Mouse (Mus musculus) limb, embryonic 12.5 days (tissue): ENCODE measurements around the gene Tmprss5. TPM values are rescaled to one million over a fixed set of nuclear protein-coding genes. Genes with fewer than 3 reads are reported as not detected.

Experiments used
- ATAC-seq: fragments of 200-750 bp; cut with Nextera tagmentation; 2 replicates; pipeline ENCODE4 v1.8.0; 2017; ENCODE audit warnings: low read depth, moderate TSS enrichment; ENCODE audit not compliant: insufficient number of reproducible peaks, insufficient read depth, low FRiP score, low TSS enrichment
- H3K27ac ChIP-seq: fragments of 300-500 bp; sonication (generic); 2 replicates; pipeline ENCODE4 v1.5.1; 2016; ENCODE audit warnings: mild to moderate bottlenecking, moderate library complexity
- H3K27me3 ChIP-seq: fragments of 300-500 bp; sonication (generic); 2 replicates; pipeline ENCODE4 v1.6.1; 2016; ENCODE audit warnings: mild to moderate bottlenecking, moderate library complexity
- H3K36me3 ChIP-seq: fragments of 300-500 bp; sonication (generic); 2 replicates; pipeline ENCODE4 v1.6.1; 2016; ENCODE audit warnings: mild to moderate bottlenecking, moderate library complexity
- H3K4me1 ChIP-seq: fragments of 300-500 bp; sonication (generic); replicated peaks from 2 replicates; pipeline ENCODE4 v1.6.1; 2016
- H3K4me2 ChIP-seq: fragments of 300-500 bp; sonication (generic); 2 replicates; pipeline ENCODE4 v1.6.1; 2016; ENCODE audit warnings: mild to moderate bottlenecking, moderate library complexity
- H3K4me3 ChIP-seq: fragments of 300-500 bp; sonication (generic); replicated peaks from 2 replicates; pipeline ENCODE4 v1.5.1; 2016; ENCODE audit warnings: mild to moderate bottlenecking
- H3K9ac ChIP-seq: fragments of 300-500 bp; sonication (generic); replicated peaks from 2 replicates; pipeline ENCODE4 v1.6.1; 2016; ENCODE audit warnings: mild to moderate bottlenecking, moderate library complexity
- H3K9me3 ChIP-seq: fragments of 300-500 bp; sonication (generic); 2 replicates; pipeline ENCODE4 v1.6.1; 2016; ENCODE audit warnings: mild to moderate bottlenecking, moderate library complexity
- WGBS: fragments of 180-500 bp; shearing (Covaris S2); methylation state at CpG from one replicate; pipeline ENCODE4 v1.1.7; 2016; 5-methylcytosine and 5-hydroxymethylcytosine counted together
- polyA plus RNA-seq: library from polyadenylated mRNA; unstranded; fragments of >200 nt; fragmentation: Nextera tagmentation; extraction: Ambion mirVana; gene quantifications from 2 replicates; pipeline ENCODE4 v1.2.1, GENCODE M21; 2016

The Tmprss5 gene
- polyA plus RNA-seq: not detected in 2 replicates

DNA sequence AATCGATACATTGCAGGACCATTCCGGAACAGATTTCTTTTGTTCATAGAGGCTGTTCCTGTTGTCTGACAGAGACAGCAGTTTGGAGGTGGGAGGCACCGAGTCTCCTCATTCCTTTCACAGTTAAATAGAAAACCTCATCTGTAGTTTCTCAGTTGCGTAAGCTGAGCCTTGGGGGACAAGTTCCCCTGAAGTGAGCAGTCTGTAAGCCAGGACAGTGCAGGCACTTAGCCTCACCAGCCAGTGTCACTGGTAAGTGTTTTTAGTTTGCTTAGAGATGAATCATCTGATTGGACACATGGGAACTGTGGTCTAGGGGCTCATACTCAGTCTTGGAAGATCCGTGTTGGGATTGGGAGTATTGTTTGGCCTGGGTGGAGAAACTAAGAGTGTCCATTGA is at the start of gene Tmprss5:
TSS of gene Tmprss5 (plus strand) at position 154 of the 400 bp plus-strand sequence.
- WGBS: 76% methylated on average over 5 of the region's 5 CpGs
- peaks cover 43% of the 10 kb centered on the region for H3K36me3 ChIP-seq
- no peak within 1 kb of the TSS for H3K27ac ChIP-seq

DNA sequence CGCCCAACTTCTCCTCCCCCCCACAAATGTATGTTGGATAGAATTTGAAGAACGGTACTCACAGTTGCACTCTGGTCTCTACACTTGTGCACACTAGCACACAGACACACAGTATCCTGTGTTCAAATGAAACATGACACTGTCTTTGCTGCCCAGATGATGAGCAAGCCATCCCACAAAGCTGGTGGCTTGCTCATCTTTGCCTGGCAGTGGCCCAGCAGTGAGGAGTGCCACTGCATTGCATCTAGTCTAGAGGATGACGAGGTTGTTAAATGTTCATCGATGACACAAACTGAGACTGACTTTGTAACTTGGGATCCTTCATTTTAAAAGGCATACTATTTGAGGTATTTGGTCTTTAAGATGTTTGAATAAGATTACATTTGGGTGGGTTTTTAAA is 46.3 kb upstream of the Tmprss5 start:
- Histone ChIP-seq H3K27ac (no peak overlapping the region), H3K27me3 (no peaks in the 10 kb centered on the region), H3K36me3 (peaks cover 88% of the 10 kb centered on the region), H3K4me3 (no peak overlapping the region), H3K9me3 (no peaks in the 10 kb centered on the region), H3K9ac (no peak overlapping the region), H3K4me2 (no peak overlapping the region), H3K4me1 (no peaks in the 10 kb centered on the region)
- WGBS: 97% methylated on average over 4 of the region's 4 CpGs
- ATAC-seq: no peak

More for the DNA sequence above, at the start of gene Tmprss5:
- H3K4me2 ChIP-seq: no peak within 1 kb of the TSS
- no peaks in the 10 kb centered on the region for H3K9me3 ChIP-seq
- no peak within 1 kb of the TSS for H3K4me3 ChIP-seq
- H3K27me3 ChIP-seq: no peaks in the 10 kb centered on the region
- ATAC-seq: no peak
- H3K4me1 ChIP-seq: no peaks in the 10 kb centered on the region
- H3K9ac ChIP-seq: no peak within 1 kb of the TSS

DNA sequence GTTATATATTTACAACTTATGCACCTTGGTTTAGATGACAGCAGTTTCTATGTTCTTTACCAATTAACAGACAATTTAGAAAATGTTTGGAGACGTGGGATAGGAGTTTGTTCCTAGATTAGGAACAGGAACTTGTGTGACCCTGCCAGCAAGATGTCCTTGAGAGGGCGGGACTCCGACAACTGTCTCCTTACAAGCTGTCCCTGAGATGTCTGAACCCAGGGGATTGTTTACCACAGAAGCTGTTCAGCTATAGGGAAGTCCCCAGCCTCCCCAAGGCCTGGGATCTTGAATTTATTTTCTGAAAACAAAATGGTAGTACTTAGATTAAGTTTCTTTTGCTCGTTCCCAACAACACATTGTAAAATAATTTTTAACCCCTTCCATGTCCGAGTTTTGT is 30.2 kb upstream of the Tmprss5 start:
- Histone ChIP-seq H3K4me3 (no peak overlapping the region), H3K4me1 (no peaks in the 10 kb centered on the region), H3K36me3 (no peaks in the 10 kb centered on the region), H3K9me3 (no peaks in the 10 kb centered on the region), H3K27ac (no peak overlapping the region), H3K27me3 (no peaks in the 10 kb centered on the region), H3K4me2 (no peak overlapping the region), H3K9ac (no peak overlapping the region)
- 74% methylated on average over 5 of the region's 5 CpGs for WGBS
- no peak for ATAC-seq

DNA sequence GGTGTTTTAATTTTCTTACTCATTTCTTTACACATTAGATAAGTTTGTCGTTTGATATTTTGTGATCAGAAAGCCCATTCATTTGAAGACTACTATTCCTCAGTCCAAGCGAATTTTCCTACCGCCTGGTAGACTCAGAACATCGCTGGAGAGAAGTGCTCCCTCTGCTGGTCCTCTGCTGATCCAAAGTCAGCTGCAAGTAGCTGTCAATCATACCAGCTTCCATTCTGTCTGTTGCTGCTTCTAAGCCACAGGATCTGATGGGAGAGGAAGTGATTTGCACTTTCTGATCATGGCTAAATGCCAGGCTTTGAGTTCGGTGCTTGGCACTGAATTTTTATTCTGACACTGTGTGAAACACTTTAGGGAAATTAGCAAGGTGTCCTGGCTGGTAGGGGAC is 29.7 kb upstream of the Tmprss5 start:
- Histone ChIP-seq H3K36me3 (no peaks in the 10 kb centered on the region), H3K9ac (no peak overlapping the region), H3K27ac (no peak overlapping the region), H3K9me3 (no peaks in the 10 kb centered on the region), H3K4me2 (no peak overlapping the region), H3K4me1 (peaks cover 3% of the 10 kb centered on the region), H3K4me3 (no peak overlapping the region), H3K27me3 (no peaks in the 10 kb centered on the region)
- WGBS: 20% methylated on average over 5 of the region's 5 CpGs
- no peak for ATAC-seq

DNA sequence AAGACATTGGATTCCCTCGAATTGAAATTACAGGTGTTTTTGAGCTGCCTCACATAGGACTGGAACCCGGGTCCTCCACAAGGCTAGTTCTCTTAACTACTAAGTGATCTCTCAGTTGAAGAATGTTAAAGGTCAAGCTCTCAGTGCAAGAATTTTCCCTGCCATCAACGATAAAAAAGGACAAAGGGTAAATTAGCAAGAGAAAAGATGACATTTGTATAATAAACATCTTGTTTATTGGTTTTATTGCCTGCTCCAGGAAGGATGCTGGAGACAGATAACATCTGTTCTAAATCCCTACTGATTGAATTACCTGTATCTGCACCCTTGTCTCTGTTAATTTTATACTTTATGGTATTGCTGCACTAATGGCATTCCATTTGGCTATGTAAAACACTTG is 27.0 kb upstream of the Tmprss5 start:
- Histone ChIP-seq H3K4me3 (no peak overlapping the region), H3K9ac (no peak overlapping the region), H3K9me3 (no peaks in the 10 kb centered on the region), H3K27me3 (no peaks in the 10 kb centered on the region), H3K4me2 (no peak overlapping the region), H3K4me1 (peaks cover 10% of the 10 kb centered on the region), H3K27ac (no peak overlapping the region), H3K36me3 (peaks cover 14% of the 10 kb centered on the region)
- 75% methylated on average over 3 of the region's 3 CpGs for WGBS
- ATAC-seq: no peak

DNA sequence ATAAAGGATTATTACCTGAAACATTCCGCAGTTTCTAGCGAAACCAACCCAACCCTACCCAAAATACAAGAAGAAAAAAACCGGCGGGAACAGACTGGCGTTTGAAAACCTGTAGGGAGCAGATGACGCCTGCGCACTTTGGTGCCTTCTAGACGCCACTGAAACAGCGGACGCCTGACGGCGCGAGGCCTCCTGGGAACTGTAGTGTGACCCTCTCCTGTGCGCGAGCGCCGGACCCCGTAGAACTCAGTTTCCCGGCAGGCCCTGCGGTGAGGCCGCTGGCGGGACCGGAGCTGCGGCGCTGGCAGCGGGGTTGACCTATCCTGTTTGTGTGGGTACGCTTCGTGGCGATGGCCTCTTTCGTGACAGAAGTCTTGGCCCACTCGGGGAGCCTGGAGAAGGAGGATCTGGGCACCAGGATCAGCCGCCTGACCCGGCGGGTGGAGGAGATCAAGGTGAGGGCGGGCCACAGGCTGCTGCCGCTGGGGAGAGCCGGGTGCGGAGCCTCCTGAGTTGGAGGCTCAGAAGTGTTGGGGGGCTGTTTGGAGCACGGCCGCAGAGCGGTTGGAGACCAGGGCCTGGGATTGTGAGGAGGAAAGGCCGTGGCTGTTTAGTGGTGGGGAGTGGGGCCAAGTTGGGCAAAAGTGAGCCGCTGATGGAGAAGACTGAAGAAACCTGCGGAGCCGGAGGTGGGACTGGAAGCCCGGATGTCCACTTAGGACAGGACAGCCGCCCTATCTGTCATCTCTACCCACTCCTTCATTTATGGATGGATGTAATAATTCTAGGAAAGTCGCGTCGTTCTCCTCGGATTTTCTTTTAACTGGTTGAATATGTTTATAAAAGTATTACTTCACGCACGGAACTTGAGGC is 25.5 kb upstream of the Tmprss5 start, which contains the start of gene Zw10:
TSS of gene Zw10 (plus strand) at position 281 of the 873 bp plus-strand sequence.
- H3K36me3 ChIP-seq: peaks cover 24% of the 10 kb centered on the region
- H3K4me1 ChIP-seq: peaks cover 10% of the 10 kb centered on the region
- ATAC-seq: peak; percentile 97
- H3K27me3 ChIP-seq: no peaks in the 10 kb centered on the region
- H3K27ac ChIP-seq: peak within 1 kb of the TSS; percentile 80
- H3K4me3 ChIP-seq: peak within 1 kb of the TSS; percentile 81
- H3K4me2 ChIP-seq: peak within 1 kb of the TSS; percentile 63
- under 1% methylated on average over 53 of the region's 53 CpGs for WGBS
- peak within 1 kb of the TSS; percentile 79 for H3K9ac ChIP-seq
- H3K9me3 ChIP-seq: no peaks in the 10 kb centered on the region

DNA sequence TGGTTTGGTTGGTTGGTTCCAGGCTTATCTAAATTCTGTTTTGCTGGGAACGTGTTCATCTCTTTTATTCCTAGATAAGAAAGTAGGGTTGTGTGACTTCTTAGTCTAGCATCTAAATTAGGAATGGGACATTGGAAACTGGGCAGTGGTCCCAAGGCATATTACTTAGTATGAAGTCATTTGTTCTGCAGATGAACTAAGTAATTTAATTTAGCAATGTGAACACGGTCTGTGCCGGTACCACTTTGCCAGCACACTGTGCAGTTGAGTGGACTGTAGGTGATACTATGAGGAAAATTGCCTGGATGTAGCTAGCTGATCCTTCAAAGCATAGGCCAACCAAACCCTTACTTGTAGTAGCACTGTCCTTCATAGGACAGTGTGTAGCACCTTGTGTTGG is 4.2 kb upstream of the Tmprss5 start:
- Histone ChIP-seq H3K36me3 (peaks cover 83% of the 10 kb centered on the region), H3K9ac (no peak overlapping the region), H3K4me3 (no peak overlapping the region), H3K4me2 (no peak overlapping the region), H3K27ac (no peak overlapping the region), H3K9me3 (no peaks in the 10 kb centered on the region), H3K4me1 (no peaks in the 10 kb centered on the region), H3K27me3 (no peaks in the 10 kb centered on the region)
- ATAC-seq: no peak
- WGBS: 94% methylated on average over 3 of the region's 3 CpGs

DNA sequence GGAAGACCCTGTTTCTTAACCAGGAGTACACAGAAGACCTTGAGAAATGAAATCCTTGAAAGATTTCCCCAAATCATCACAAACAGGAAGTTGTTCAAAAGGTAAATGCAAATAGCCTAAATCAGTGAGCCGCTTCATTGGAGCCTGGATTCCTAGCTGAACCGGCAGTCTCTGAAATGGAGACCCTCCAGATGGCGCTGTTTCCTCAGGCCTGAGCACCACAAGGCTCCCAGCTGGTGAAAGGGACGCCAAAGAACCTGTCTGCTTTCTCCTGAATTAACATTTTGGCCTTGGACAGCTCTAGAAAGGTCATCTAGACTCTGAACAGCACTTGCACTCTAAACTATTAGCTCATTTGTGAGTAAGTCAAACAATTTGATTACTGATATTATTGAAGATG is 501 bp downstream of the Tmprss5 start:
- Histone ChIP-seq H3K4me2 (no peak overlapping the region), H3K27me3 (no peaks in the 10 kb centered on the region), H3K4me3 (no peak overlapping the region), H3K9ac (no peak overlapping the region), H3K27ac (no peak overlapping the region), H3K4me1 (no peaks in the 10 kb centered on the region), H3K9me3 (no peaks in the 10 kb centered on the region), H3K36me3 (peaks cover 39% of the 10 kb centered on the region)
- WGBS: 13% methylated on average over 4 of the region's 4 CpGs
- no peak for ATAC-seq

DNA sequence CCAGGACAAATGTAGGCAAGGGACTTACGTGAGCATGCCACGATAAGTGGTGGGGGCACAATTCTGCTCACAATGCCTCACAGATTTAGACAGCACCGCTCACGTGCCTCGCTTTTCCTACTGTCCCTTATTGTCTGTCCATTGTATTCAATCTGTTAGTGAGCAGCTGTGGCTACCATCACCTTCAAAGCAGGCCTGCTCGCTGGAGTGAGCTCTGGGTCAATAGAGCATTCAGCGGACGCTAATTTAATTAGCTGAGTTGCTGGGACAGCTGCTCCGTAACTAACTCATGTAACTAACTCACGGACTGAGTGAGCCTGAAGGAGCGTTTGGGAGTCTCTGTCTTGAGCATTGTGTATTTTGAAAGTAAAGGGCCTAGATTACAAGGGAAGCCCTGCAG is 6.3 kb downstream of the Tmprss5 start:
- Histone ChIP-seq H3K4me2 (no peak overlapping the region), H3K36me3 (no peaks in the 10 kb centered on the region), H3K9me3 (no peaks in the 10 kb centered on the region), H3K27ac (no peak overlapping the region), H3K27me3 (no peaks in the 10 kb centered on the region), H3K4me3 (no peak overlapping the region), H3K4me1 (no peaks in the 10 kb centered on the region), H3K9ac (no peak overlapping the region)
- no peak for ATAC-seq
- WGBS: 43% methylated on average over 11 of the region's 11 CpGs

DNA sequence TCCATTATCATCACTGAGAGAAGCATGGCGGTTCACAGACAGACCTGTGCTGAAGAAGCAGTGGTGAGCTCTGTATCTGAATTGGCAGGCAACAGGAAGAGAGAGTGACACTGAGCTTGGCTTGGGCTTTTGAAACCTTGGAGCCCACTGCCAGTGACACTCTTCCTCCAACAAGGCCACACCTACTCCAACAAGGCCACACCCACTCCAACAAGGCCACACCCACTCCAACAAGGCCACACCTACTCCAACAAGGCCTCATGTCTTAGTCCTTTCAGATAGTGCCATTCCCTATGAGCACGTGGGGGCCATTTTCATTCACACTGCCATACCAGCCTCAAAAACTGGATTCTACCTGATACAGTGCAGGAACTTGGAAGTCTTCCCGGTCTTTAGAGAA is 17.8 kb downstream of the Tmprss5 start:
- Histone ChIP-seq H3K4me1 (no peaks in the 10 kb centered on the region), H3K36me3 (no peaks in the 10 kb centered on the region), H3K27ac (no peak overlapping the region), H3K27me3 (no peaks in the 10 kb centered on the region), H3K9me3 (no peaks in the 10 kb centered on the region), H3K4me3 (no peak overlapping the region), H3K9ac (no peak overlapping the region), H3K4me2 (no peak overlapping the region)
- ATAC-seq: no peak
- WGBS: 88% methylated on average over 3 of the region's 3 CpGs

DNA sequence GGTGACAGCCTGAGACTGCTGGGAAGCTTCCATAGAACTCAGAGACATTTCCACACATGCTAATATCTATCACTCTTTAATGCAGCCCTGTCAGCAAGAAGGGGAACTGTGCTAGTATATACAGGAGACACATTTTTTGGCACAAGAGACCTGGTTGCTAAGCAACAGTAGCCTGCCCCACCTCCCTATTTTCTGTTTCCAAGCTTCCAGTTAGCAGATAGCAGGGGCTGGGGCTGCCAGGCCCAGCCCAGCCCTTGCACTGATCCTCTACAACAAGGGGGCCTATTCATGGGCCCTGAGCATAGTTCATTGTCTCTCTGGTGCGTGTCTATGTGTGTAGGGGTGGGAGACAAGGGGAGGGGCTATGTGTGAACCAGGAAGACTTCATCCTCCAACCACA is 21.3 kb downstream of the Tmprss5 start:
- no peaks in the 10 kb centered on the region for H3K4me1 ChIP-seq
- WGBS: 67% methylated on average over 1 of the region's 1 CpGs
- ATAC-seq: no peak
- H3K4me2 ChIP-seq: no peak overlapping the region
- H3K27ac ChIP-seq: no peak overlapping the region
- H3K4me3 ChIP-seq: no peak overlapping the region
- no peak overlapping the region for H3K9ac ChIP-seq
- no peaks in the 10 kb centered on the region for H3K36me3 ChIP-seq
- no peaks in the 10 kb centered on the region for H3K27me3 ChIP-seq
- H3K9me3 ChIP-seq: no peaks in the 10 kb centered on the region

DNA sequence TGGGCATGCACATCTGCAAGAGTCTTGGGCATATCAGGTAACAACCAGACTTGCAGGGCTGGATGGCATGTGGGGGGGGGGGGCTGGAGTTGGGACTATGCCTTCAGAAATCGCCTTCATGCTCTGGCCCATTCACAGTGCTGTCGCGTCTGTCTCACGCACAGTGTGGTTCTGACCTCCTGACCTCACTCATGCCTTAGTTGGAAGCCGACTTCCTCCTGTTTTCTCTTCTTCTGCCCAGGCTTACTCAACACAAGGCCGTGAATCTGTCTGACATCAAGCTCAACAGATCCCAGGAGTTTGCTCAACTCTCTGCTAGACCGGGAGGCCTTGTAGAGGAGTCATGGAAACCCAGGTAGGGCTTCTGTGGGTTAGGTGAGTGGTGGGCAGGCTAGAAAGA is 28.0 kb downstream of the Tmprss5 start:
- no peaks in the 10 kb centered on the region for H3K9me3 ChIP-seq
- H3K36me3 ChIP-seq: no peaks in the 10 kb centered on the region
- H3K4me3 ChIP-seq: no peak overlapping the region
- H3K4me1 ChIP-seq: peaks cover 6% of the 10 kb centered on the region; the same call in 1 of the 2 replicates
- H3K4me2 ChIP-seq: no peak overlapping the region
- H3K27ac ChIP-seq: no peak overlapping the region
- 48% methylated on average over 7 of the region's 7 CpGs for WGBS
- no peak for ATAC-seq
- H3K9ac ChIP-seq: no peak overlapping the region
- H3K27me3 ChIP-seq: no peaks in the 10 kb centered on the region
